Mouse (Mus musculus): ENCODE results near the gene Pde10a.

GRCm38 (mm10) chr17:8898221-8898620 lies 373.0 kb downstream of the Pde10a start:
- no peak for TF ChIP-seq CTCF (conservative IDR thresholded peaks at IDR 0.05; ENCODE audit: low read length)
- TF ChIP-seq NANOG (IDR thresholded peaks at IDR 0.05; ENCODE audit: borderline replicate concordance, low read length), result no peak
